Mouse (Mus musculus) kidney, postnatal 25 days (tissue): ENCODE results near the gene Gdf11.

ENCODE experiments used
- DNase-seq, 2 experiments: peaks; one replicate each; pipeline ENCODE4 v3.0.0; 2021; ENCODE audit warnings: mixed read lengths in 2 of 2

The Gdf11 gene

GRCm38 (mm10) chr10:128891296-128892094 is at the start of gene Gdf11:
Gdf11 (minus strand) TSS chr10:128891718.
- peak; percentile 61 to 79 for DNase-seq

- DNase-seq, result no peak
Measured at GRCm38 (mm10) chr10:128940475-128941061, 49.0 kb upstream of the Gdf11 start.

GRCm38 (mm10) chr10:128938974-128939373 is 47.5 kb upstream of the Gdf11 start:
- peak; percentile 43 to 83 for DNase-seq

DNA sequence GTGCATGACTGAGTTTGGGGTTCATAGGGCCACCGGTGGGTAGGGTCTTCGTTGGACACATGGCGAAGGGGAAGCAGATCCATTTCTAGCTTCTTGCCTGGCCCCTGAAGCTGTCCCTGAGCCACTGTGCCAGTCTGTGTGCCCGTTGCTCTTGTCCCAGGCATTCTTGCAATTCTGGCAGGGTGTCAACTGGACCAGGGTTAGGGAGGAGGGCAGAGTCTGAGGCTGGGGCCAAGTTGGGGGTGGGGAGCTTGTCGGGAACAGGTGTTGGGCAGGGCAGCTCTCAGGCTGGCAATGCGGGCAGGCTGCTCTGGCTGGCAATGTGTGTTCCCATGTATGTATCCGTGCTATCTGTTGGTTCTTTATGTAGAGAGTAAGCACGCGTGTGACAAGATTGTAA is 46.9 kb upstream of the Gdf11 start:
- DNase-seq, result peak; percentile 92 to 96

GRCm38 (mm10) chr10:128937756-128938390 is 46.4 kb upstream of the Gdf11 start:
- no peak for DNase-seq

DNA sequence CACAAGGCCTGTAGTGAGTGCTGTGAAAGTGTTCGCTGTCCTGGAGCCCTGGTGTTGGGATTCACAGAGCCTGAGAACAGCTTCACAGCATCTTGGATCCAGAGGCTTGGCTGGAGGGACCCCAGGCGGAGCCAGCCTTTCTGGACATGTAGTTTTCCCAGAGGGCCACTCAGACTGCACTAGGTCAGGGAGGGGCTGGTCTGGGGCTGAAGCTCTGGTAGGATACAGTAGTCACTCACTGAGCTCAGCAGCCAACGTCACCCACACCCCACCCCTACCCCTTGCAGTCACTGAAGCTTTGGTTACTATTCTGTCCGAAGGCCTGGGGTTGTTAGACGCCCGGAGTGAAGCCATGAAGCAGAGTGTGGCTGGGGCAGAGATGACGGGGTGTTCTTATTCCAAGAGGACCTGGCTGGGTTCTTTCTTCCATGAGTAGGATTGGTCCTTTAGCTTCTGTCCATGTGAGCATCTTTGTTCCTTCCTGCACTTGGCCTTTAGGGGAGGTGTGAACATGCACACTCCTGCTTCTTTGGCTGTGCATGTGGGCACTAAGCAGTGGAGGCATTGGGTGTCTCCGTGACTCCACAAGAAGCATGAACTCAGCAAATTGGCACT is 44.4 kb upstream of the Gdf11 start:
- no peak for DNase-seq

GRCm38 (mm10) chr10:128934997-128935787 is 43.7 kb upstream of the Gdf11 start:
- DNase-seq, result no peak

DNA sequence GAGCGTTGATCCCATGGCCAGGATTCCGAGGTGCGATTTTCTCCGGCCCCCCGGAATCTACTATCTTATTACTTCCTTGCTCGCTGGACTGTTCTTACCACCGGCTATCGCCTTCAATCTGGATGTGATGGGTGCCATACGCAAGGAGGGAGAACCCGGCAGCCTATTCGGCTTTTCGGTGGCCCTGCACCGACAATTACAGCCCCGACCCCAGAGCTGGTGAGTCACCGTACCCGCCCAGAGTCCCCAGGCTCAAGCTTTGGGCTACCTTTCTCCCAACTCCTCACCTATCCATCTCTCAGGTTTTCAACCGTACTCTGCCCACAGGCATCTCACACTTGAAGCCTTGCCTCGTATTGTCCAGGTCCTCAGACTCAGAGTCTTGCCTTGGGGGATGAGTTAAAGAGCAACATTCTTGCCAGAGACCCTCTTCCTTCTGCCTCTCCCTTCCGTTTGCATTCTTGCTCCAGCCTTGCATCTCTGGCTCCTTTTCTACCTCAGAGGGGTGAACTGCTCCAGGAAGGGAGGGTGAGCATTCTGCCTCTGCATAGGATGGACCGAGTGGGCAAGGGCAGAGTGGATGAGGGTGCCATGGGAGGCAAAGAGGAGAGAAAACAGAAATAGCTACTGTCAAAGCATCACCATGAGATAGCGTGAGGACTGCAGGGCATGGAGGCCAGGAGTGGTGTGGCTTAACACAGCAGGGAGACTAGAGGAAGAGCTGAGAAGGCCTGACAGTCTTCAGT is 42.6 kb upstream of the Gdf11 start:
- no peak for DNase-seq

- peak; percentile 59 to 78 for DNase-seq
Measured at GRCm38 (mm10) chr10:128933574-128933973, 42.1 kb upstream of the Gdf11 start, which contains the start of gene Itga7. Itga7 (plus strand) TSS chr10:128933818.

- DNase-seq, result no peak
Measured at GRCm38 (mm10) chr10:128931441-128931840, 39.9 kb upstream of the Gdf11 start.

DNA sequence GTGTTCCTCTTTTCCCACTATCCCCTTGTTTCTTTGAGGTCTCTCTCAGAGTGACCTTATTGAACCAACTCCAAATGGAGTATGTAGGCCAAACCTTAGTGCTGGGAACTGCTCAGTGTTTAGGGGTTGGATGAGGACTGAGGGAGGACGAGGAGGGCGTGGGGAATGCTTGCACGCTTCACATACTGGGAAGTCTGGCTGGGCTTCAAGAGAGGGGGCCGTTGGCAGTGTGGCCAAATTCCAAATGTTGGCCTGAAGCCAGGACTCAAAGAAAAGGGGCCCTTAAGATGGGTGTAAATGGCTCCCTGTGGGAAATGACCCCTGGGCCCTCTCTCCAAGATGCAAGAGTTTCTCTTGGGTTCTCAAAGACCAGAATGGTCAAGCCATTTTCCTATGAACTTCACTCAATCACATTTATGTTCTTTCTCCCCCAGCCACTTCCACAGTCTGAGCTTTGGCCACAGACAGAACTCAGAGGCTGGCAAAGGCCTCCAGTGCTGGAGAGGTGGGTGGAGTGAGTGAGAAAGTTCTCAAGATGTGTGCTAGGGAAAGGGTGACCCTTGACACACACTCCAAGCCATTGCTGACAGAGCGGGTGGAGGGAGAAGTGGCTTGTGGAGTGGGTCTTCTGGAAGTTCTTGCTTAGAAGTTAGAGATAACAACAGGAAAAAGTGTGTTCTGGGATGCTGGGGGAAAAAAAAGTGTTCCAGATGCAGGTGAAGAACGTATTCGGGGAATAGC is 38.3 kb upstream of the Gdf11 start:
- DNase-seq, result peak in 1 of 2 experiments; percentile 69

- DNase-seq, result no peak
Measured at GRCm38 (mm10) chr10:128928356-128928755, 36.8 kb upstream of the Gdf11 start.

DNA sequence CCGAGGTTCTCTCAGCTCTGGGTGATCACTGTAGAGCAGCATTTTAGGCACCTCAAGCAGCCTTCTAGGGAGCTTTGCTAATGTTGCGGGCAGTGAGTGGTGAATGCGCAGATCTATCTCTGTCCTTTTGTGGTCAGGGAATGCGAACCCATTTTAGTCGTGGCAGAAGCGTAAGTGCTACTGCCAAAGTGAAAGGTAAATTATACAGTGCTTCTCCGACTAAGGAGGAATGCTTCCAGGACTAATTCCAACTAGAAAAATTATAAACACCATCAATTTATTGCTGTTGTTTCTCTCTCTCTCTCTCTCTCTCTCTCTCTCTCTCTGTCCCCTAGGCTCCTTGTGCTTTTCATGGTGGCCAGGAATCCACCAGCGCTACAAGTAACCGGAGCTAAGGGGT is 32.4 kb upstream of the Gdf11 start, which contains the start of gene Bloc1s1:
Bloc1s1 (minus strand) TSS at position 101 of the 400 bp plus-strand sequence.
- DNase-seq, result no peak

DNA sequence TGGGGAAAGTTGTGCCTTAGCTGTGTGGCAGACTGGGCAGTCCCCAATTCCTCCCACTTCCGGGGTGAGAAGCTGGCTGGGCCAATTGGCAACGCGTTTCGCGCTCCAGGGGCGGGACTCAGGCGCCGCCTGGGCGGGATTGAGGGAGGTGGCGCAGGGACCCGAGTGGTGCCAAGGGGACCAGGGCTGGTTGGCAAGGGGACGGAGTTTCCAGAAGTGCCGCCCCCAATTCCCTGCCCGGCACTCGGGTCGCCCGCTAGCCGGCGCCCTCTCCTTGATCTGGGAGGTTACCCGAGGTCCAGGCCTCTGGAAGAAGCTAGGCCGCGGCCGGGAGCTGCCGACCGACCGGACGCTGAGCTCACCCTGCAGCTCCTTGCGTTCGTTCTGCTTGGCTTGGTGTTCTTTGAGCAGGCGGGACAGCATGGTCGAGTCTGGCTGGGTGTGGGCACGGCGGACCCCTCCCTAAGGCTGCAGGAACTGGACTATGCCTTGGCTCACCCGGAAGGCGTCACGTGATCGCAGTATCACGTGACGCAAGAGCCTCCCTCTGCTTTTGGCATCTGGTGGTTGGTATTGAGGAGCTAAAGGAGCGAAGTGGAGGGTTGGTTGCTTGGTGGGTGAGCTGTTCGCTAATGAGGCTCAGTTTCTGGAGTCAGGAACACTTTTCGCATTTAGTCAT is 31.6 kb upstream of the Gdf11 start:
- DNase-seq, result peak; percentile 95 to 99

DNA sequence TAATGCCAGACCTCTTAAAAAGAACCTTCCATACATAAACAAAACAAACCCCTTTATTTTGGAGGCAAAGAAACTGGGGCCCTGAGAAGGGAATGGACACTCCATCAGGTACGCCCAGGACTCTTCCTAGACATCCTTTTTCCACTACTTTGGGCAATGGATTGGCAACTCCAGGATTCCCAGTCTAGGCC is 31.2 kb upstream of the Gdf11 start, which contains the start of gene Rdh5:
Rdh5 (minus strand) TSS at position 67 of the 191 bp plus-strand sequence.
- DNase-seq, result no peak

DNA sequence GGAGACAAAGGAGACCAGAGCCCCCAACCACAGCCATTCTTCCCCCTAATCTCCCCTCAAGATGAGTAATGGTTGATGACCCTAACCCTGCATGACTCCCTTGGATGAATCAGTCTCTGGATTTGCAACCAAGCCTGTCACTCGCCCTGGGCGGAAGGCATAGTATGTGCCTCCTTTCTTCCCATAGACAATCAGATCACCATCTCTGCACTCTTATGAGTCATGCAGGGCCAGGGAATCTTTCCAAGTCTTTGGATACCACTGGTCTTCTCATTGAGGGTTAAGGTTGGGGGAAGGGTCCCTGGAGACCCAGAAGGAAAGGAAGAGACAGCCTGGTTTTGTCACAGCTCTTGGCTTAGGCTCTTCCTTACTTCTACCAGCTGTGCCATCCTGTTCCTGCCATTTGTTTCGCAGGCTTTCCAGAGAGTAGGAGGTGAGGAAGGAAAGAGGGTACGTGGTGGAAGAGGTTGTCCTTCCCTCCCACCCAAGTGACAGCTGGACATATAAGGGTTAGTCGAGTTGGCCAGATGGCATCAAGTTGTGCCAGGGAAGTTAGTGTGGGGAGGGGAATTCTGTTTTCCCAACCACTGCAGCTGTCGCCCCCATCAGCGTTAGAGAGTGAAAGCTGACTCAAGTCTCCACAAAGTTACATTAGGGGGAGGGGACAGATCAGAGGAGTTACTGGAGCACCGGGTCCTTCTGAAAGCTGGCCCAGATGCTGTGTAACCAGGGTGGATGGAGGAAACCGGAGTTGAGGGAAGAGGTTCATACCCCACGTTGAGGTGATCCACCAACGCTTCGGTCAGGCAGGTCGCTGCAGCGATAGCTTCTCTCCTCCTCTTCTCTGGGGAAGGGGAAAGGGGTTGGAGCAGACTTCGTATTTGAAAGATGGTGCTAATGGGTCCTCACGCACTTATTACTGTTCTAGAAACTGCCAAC is 30.6 kb upstream of the Gdf11 start:
- no peak for DNase-seq

DNA sequence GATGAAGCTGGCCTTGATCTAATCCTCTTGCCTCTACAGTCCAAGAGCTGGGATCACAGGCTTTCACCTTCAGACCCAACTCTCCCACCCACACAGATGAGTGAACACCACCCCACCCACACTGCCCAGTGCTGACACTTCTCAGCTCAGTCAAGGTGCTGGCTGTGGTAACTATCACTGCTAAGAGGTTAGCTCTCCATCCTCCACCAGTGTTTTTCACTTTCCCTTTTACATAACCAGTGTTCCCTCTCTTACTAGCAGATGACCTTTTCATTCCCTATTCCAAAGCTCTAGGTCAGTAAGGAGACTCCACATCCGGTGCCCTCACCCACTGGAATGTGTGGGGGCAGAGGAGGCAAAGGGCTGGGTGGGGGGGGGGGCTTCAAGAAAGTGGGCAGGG is 29.7 kb upstream of the Gdf11 start:
- DNase-seq, result peak in 1 of 2 experiments; percentile 66

DNA sequence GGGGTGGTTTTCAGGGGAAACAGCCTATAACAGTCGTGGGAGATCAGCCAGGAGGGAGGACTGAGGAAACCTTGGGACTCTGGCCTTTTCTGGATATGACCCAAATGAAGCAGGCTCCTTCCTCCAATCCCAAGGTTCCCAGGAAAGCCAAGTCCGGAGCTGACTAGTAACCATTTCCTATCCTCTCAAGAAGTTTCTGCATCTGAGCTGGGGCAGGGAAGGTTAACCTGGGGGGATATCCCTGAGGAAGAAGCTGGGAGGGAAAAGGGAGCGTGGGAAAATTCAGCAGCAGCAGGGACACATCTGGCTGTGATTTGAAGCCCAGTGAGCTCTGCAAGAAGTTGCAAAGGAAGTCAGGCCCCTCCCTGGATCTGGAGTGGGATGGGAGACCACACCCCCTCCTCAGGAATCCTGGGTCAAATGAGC is 29.2 kb upstream of the Gdf11 start:
- peak; percentile 57 to 65 for DNase-seq

DNA sequence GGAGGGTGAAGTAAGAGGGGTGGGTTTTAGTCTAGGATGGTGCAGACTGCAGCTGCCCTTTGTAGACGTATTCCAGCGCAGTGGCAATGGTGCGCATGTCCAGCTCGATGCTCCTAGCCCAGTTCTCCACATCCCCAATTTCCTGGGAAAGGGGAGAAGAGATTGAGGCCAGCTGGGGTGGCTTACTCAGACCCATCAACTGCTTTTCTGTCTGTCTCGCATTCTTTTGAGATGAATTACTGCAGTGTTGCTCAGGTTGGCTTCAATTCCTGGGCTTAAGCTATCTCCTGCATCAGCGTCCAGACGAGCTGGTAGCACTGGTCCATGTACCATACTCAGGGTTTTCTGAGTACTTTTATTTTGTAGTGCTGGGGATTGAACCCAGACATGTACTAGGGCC is 28.4 kb upstream of the Gdf11 start:
- peak in 1 of 2 experiments; percentile 28 for DNase-seq
